Mouse (Mus musculus) G1E (cell line): Measurements from ENCODE around the gene Lnx1. TPM values are rescaled to one million over a fixed set of nuclear protein-coding genes. Genes with fewer than 3 reads are reported as not detected.

Experiments
- ATAC-seq: 2 replicates; pipeline ENCODE4 v1.8.0; 2016; ENCODE audit warnings: mild to moderate bottlenecking; ENCODE audit not compliant: insufficient number of reproducible peaks, poor library complexity, low FRiP score, severe bottlenecking; ENCODE audit errors: extremely low read depth
- DNase-seq: peaks from one replicate; pipeline ENCODE4 v3.0.0; 2012; ENCODE audit warnings: low spot score
- H3K27me3 ChIP-seq: 2 replicates; pipeline ENCODE4 v1.6.1; 2012; ENCODE audit warnings: mild to moderate bottlenecking, low read length, inconsistent platforms; ENCODE audit not compliant: insufficient read depth
- H3K36me3 ChIP-seq: replicated peaks from 2 replicates; pipeline ENCODE3; 2012; ENCODE audit warnings: mild to moderate bottlenecking, inconsistent platforms
- H3K4me1 ChIP-seq: 2 replicates; pipeline ENCODE4 v1.6.1; 2012; ENCODE audit warnings: low read depth, low read length, inconsistent platforms, mixed read lengths; ENCODE audit not compliant: insufficient read depth
- H3K4me3 ChIP-seq: 2 replicates; pipeline ENCODE4 v1.5.1; 2012; ENCODE audit warnings: low read depth, mild to moderate bottlenecking, inconsistent platforms, low read length, moderate library complexity, mixed read lengths
- H3K9me3 ChIP-seq: replicated peaks from 2 replicates; pipeline ENCODE4 v1.6.1; 2012; ENCODE audit warnings: inconsistent platforms
- CTCF ChIP-seq: IDR thresholded peaks from 2 replicates; pipeline ENCODE4 v1.5.1; 2012; ENCODE audit warnings: low read depth, low read length, inconsistent platforms, mixed read lengths
- GATA1 ChIP-seq: IDR thresholded peaks from 2 replicates; pipeline ENCODE4 v1.6.1; 2012; ENCODE audit warnings: borderline replicate concordance, low read length, inconsistent platforms, mixed read lengths
- GATA2 ChIP-seq: IDR thresholded peaks from 2 replicates; pipeline ENCODE4 v1.6.1; 2012; ENCODE audit warnings: low read depth, low read length, inconsistent platforms, borderline replicate concordance
- POLR2AphosphoS5 ChIP-seq: IDR thresholded peaks from 2 replicates; pipeline ENCODE4 v1.6.1; 2012; ENCODE audit warnings: low read depth, low read length, inconsistent platforms; ENCODE audit not compliant: insufficient replicate concordance
- TAL1 ChIP-seq: conservative IDR thresholded peaks from 2 replicates; pipeline ENCODE4 v1.6.1; 2012; ENCODE audit warnings: low read depth, low read length, inconsistent platforms, mixed read lengths
- polyA plus RNA-seq: library from polyadenylated mRNA; stranded (reverse); fragments of >175 nt; gene quantifications from 2 replicates; pipeline ENCODE4 v1.2.3, GENCODE M21; 2012
- total RNA-seq, 2 experiments: library from RNA; stranded (forward) in 1 of 2; stranded (reverse) in 1 of 2; fragments of 200-1000 nt in 1 of 2; fragments of >200 nt in 1 of 2; fragmentation: Nextera tagmentation in 1 of 2; gene quantifications; 2 replicates each; pipeline ENCODE4 v1.2.3; 2014 to 2017

Lnx1 gene
- total RNA-seq (2014; fragmentation: Nextera tagmentation) = not detected in 2 replicates
- total RNA-seq (2017) = 0.12 and 0.16 TPM in 2 replicates
- not detected in 2 replicates for polyA plus RNA-seq

DNA sequence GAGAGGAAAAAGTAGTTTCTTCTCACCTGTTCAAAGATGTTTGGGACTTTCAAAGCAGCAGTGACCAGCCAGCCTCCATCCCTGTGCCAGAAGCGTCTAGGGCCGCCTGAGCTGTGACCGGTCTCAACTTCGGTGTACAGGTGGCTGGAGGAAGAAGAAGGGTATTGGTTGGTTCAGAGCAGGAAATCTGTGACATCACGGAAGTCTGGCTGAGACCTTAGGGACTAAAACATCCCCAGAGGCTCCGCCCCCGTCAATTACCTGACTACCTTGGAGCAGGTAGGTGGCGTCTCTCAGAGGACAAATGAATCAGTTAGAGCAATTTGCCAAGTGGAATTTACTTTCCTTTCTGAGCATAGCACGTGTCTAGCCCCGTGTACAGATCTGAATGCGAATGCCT is at the start of gene Lnx1:
Gene Lnx1 (minus strand): TSS at position 147 of the 400 bp plus-strand sequence.
- peaks cover 46% of the 10 kb centered on the region for H3K27me3 ChIP-seq
- ATAC-seq = no peak
- H3K4me3 ChIP-seq = no peak within 1 kb of the TSS
- no peaks in the 10 kb centered on the region for H3K36me3 ChIP-seq
- peaks cover 15% of the 10 kb centered on the region for H3K4me1 ChIP-seq
- TF ChIP-seq CTCF (no peak), TAL1 (no peak), POLR2AphosphoS5 (no peak), GATA2 (no peak), GATA1 (no peak)
- no peaks in the 10 kb centered on the region for H3K9me3 ChIP-seq
- no peak for DNase-seq

DNA sequence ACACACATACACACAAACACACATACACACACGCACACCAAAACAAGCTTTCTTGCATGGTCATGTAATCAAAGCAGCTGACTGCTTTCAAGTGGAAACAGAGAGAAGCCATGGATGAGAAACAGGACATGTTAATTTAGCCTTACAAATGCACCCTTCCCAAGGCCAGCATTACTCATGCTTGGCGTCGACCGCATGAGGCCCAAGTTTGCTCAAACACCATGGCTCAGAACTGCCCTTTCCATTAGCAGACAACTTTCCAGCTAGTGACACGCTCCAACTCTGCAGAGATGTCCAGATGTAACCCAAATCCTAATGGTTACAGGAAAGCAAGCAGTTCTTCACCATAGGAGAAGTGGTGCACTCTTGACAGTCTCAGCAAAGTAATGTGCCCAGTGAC is 47.8 kb upstream of the Lnx1 start:
- H3K9me3 ChIP-seq = no peaks in the 10 kb centered on the region
- no peak for ATAC-seq
- TF ChIP-seq TAL1 = no peak
- TF ChIP-seq POLR2AphosphoS5 = no peak
- TF ChIP-seq GATA1 = no peak
- TF ChIP-seq GATA2 = no peak
- no peak for TF ChIP-seq CTCF
- H3K4me3 ChIP-seq = no peak overlapping the region
- no peaks in the 10 kb centered on the region for H3K4me1 ChIP-seq
- no peak for DNase-seq
- no peaks in the 10 kb centered on the region for H3K36me3 ChIP-seq
- peaks cover 8% of the 10 kb centered on the region for H3K27me3 ChIP-seq

DNA sequence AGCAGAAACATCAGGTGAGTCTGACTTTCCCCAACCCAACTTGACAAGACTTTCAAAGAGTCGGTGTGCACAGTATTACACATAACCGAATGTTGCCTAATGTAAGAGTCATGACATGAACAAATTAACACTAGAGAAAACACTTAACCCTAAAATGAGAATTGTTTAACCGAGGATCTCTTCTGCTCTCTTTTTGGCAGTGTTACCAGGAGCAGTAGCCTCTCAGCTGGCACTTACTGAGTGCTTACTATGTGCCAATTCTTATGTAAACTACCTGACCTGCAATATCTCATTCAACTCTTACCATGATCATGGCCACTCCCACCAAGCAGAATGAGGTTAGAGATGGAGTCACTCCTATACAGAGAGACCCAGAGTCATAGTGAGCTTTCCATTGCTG is 44.8 kb upstream of the Lnx1 start:
- no peak for ATAC-seq
- no peak for TF ChIP-seq TAL1
- TF ChIP-seq GATA1 = no peak
- no peak for TF ChIP-seq CTCF
- no peak for TF ChIP-seq POLR2AphosphoS5
- no peak for TF ChIP-seq GATA2
- no peak for DNase-seq
- Histone ChIP-seq H3K36me3 (no peaks in the 10 kb centered on the region), H3K9me3 (no peaks in the 10 kb centered on the region), H3K4me1 (no peaks in the 10 kb centered on the region), H3K4me3 (no peak overlapping the region), H3K27me3 (peaks cover 4% of the 10 kb centered on the region; the same call in 1 of the 2 replicates)

DNA sequence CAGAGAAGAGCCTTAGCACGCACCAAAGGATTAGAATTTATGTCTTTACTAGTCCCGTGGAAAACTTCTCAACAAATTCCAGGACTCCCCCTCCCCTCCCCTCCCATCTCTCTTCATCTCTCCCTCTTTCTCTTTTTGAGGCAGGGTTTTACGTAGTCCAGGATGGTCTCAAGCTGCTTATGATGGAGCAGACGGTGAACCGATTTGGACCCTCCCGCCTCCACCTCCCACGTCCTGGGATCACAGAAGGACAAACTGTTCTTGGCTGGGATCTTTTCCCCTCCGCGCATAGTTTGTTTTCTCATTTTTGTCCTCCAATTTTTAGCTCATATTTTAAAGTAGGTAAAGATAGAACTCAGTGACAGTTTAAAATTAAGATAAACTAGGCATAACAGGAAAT is 38.2 kb upstream of the Lnx1 start:
- H3K27me3 ChIP-seq = peaks cover 20% of the 10 kb centered on the region
- no peak for DNase-seq
- H3K4me3 ChIP-seq = no peak overlapping the region
- no peak for ATAC-seq
- H3K9me3 ChIP-seq = no peaks in the 10 kb centered on the region
- H3K4me1 ChIP-seq = no peaks in the 10 kb centered on the region
- TF ChIP-seq TAL1 (no peak), POLR2AphosphoS5 (no peak), CTCF (no peak), GATA2 (no peak), GATA1 (no peak)
- H3K36me3 ChIP-seq = no peaks in the 10 kb centered on the region

DNA sequence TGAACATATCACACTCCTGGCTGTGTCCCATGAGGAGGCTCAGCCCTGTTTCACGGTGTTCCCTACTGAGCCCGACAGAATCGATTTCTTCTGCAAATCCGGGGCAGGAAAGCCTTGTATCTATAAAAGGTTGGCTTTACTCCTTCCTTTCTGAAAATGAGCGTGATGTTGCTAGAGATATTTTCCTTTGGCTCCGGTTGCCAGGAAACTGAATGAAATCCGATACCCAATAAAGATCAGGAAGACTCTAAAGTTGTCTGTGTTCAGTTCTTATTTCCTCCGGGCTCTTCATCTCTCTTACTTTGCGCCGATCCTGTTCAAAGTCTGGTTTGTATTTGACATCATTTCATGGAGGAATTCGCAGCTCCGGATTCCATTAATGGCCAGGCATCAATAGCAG is 36.7 kb upstream of the Lnx1 start:
- Histone ChIP-seq H3K36me3 (no peaks in the 10 kb centered on the region), H3K4me1 (no peaks in the 10 kb centered on the region), H3K4me3 (no peak overlapping the region), H3K27me3 (peaks cover 20% of the 10 kb centered on the region), H3K9me3 (no peaks in the 10 kb centered on the region)
- ATAC-seq (no peak), DNase-seq (no peak)
- TF ChIP-seq CTCF (no peak), GATA2 (no peak), GATA1 (no peak), TAL1 (no peak), POLR2AphosphoS5 (no peak)

DNA sequence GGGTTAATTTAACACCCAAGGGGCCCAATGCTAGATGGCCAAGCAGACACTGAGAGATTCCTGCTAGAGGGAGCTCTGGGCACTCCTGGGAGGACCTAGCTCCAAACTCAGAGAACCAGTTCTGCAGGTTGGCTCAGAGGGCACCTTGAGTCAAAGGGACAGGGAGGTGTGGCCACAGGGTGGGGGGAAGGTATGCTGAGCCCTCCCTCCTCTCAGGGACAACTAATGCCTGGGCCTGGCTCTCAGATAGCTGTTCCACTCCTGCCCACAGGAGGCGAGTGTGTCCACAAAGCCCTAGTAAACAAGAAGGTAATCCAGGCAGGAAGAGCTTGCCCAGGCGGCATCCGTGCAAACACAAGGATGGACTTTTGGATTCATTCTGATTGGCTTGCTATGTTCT is 35.6 kb upstream of the Lnx1 start:
- ATAC-seq = no peak
- H3K4me3 ChIP-seq = no peak overlapping the region
- H3K36me3 ChIP-seq = no peaks in the 10 kb centered on the region
- H3K4me1 ChIP-seq = no peaks in the 10 kb centered on the region
- H3K27me3 ChIP-seq = peaks cover 25% of the 10 kb centered on the region
- H3K9me3 ChIP-seq = no peaks in the 10 kb centered on the region
- TF ChIP-seq GATA1 (no peak), CTCF (no peak), POLR2AphosphoS5 (no peak), GATA2 (no peak), TAL1 (no peak)
- DNase-seq = no peak

DNA sequence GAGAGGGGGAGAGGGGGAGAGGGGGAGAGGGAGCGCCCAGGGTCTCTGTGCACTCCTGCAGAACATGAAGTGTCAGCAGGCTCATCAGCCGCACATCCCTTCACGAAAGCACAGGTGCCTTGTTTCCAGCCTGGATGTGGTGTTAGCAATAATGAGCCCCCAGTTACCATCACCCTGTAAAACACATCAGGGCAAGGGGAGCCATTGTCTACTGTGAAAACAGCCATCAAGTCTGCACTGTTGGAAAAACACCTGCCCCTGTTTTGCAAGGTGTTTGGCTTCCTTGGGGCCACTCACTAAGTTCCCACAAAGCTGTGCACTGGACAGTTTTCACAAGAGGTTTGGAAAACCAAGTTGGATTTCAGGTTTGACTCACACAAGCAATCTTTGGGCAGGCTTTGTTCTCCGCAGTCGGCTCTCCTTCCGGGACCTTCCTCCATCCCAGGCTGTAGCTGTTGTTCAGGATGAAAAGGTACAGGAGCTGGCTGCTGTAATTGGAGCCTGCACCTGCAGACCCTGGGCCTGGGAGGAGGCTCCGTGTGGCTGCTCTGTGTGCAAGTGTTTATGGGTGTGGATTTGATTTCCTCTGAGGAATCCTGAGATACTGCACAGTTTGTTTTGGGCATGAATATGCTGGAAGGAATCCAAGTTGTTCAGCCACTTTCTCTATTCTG is 31.3 kb upstream of the Lnx1 start:
- DNase-seq (no peak), ATAC-seq (no peak)
- H3K9me3 ChIP-seq = no peaks in the 10 kb centered on the region
- H3K27me3 ChIP-seq = peaks cover 26% of the 10 kb centered on the region
- peaks cover 14% of the 10 kb centered on the region for H3K4me1 ChIP-seq
- no peaks in the 10 kb centered on the region for H3K36me3 ChIP-seq
- no peak overlapping the region for H3K4me3 ChIP-seq
- TF ChIP-seq GATA2 (no peak), CTCF (no peak), GATA1 (no peak), TAL1 (no peak)
